Mouse (Mus musculus) naive thymus-derived CD4-positive, alpha-beta T cell, adult 2 months (primary cell): ENCODE data around the gene Gjc2.
"Not testable (repeated sequence)": the region's sequence is repeated elsewhere in the genome, so short reads cannot be mapped to it uniquely, and the experiment has no call there.

Experiments
- DNase-seq: peaks from one replicate; pipeline ENCODE4 v3.0.0-alpha.2; 2011; ENCODE audit warnings: low read depth

Gene Gjc2

DNA sequence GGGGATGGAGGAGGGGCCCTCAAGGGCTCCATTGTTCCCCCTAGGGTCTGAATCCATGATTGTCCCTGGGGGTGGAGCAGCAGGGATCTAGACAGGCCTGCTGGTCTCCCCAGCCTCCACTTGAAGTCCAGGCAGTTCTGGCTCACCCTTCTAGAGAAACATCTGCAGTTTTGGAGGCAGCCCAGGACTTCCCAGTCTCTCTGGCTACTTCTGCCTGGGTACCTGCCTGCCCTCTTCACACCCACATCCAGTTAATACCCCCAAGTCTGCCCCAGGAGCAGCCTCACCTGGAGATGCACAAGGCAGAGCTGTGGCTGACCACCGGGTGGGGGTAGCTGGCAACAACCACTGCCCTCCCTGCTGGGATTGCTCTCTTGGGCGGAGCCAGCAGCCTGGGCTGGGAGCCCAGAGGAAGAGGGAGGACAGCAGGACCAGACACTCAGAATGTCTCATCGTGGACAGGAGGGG is at the start of gene Gjc2:
Gene Gjc2 (minus strand): TSS at position 350 of the 468 bp plus-strand sequence.
- no peak for DNase-seq

- DNase-seq: no peak
These were observed 49.8 kb upstream of the Gjc2 start for GRCm38 (mm10) chr11:59232797-59233196.

- peak; percentile 73 for DNase-seq
These were observed 47.2 kb upstream of the Gjc2 start for GRCm38 (mm10) chr11:59230144-59230760.

DNA sequence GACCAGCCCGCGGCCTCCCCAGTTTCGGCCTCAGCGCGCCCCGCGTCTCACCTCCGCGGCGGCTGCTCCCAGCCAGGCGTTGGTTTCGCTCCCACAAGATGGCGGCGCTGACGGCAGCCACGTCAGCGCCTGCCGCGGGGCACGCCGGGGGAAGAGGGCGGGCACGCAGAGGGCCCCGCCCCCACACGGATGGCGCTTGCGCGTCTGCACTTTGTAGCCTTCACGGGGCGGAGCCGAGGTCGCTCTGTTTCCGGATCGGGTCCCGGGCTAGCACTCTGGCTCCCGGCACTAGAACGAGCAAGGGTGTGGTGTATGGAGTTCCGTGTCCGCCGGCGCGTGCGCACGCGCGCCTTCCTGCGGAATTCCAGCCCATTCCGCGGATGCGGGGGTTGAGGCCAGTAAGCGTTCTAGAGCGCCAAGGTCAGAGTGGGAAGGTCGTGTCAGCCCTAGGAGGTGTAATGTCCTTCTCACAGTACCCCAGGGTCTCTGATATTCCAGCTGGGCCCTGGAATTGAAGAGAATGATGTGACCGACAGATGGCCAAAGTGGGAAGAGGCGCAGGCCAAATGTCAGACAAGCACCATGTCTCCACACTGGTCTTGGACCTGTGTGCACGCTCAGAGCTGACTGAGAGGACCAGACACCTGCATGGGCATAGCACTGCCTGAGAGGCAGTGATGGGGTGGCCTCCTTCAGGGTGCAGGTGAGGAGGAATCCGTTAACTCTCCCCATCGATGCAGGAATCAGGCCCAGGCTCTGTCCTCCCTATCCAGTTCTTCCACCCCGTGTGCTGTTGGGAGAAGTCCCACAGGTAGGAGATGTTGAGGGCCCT is 45.3 kb upstream of the Gjc2 start, which contains the start of gene Arf1:
Gene Arf1 (minus strand): TSS at position 149 of the 832 bp plus-strand sequence.
- peak; percentile 98 for DNase-seq

DNA sequence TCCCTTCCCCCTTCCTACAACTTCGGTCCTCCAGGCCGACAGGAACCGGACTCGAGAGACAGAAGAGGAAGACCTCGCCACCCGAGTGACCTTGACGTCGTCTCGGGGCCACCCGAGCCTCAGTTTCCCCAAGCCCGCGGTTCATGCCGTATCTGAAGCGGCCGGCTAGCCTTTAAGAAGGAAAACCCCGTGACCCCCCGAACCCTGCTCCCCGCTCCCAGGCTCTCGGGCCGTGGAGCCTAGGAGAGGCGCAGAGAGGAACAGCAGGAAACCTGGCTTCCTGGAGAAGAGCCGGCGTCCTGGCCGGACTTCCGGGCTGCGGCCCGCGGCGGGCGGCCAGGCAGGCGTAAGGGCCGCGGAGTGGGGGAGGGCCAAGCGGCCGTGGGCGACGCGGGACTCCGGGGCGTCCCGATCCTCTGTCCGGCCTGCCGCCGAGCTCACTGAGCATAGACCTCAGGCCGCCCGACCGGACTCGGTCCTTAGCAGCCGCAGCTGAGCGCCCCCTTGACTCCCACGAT is 44.6 kb upstream of the Gjc2 start:
- no peak for DNase-seq

GRCm38 (mm10) chr11:59226787-59227603 is 44.0 kb upstream of the Gjc2 start:
- peak; percentile 39 for DNase-seq

- no peak for DNase-seq
These were observed 43.2 kb upstream of the Gjc2 start for GRCm38 (mm10) chr11:59226251-59226650.

DNA sequence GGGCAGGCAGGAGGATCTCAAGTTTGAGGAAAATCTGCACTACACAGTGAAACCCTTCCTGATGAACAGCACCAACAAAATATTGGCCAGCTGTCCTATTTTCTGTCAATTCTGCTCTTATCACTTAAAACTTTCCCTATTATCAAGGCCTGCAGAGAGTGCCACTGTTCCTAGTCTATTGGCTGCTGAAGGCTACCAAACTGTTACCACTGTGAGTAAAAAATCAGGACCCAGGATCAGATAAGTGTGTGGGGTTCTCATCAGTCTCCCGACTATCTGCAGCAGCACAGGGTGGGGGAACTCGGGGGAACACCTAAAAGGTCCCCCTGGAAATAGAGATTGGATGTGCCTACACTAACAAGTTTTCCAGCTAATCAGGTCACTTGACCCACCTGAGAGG is 42.2 kb upstream of the Gjc2 start:
- DNase-seq: no peak

DNA sequence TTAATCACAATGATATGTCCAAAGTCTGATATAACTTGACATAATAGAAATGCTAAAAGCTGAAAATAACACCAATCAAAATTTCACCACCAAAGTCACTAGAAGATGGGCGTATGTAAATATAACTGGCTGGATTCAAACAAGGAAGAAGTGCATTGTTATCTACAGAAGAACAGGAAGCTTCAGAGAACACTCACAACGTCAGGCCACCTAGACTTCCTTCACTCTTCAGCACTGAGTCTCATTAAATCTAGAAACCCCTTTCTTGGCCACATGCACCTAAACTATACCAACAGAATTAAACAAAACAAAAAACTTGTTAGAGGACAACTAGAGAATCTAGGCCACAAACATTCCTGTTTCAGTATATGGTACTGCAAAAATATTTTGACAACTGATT is 41.5 kb upstream of the Gjc2 start:
- peak; percentile 55 for DNase-seq

- DNase-seq: no peak
These were observed 41.0 kb upstream of the Gjc2 start for GRCm38 (mm10) chr11:59224025-59224424.

DNA sequence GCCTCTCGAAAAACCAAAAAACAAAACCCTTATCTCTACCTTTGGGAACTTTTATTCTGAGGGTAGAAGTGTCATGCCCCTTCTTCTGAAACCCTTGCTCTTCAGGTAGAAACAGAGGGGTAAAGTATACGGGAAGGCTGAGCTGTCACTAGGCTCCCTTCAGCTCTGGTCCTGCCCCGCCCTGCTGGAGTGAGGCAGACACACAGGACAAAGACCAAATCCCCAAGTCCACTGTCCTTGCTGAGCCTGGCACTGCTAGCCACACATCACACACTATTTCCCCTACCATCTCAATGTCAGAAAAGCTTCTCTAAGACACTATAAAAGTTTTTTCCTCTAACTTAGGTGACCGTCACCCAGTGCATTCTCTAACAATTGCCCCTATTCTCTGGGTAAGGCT is 39.3 kb upstream of the Gjc2 start:
- no peak for DNase-seq

DNA sequence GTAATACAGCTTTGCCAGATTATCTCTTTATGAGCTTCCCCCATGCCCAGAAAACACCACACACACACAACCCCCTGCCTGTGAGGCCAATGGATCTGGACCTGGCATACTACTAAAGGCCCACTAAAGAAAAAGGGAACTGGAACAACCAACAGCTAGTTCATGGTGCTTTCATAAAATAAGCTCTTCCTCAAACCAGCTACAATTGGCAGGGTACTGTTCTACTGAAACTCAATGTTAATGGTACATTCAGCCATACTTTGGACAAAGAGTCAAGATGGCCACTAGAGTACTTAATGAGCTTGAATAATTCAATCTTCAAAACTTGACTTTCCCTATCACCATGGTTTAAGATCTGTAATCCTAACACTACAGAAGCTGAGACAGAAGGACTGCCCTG is 38.6 kb upstream of the Gjc2 start:
- no peak for DNase-seq

GRCm38 (mm10) chr11:59219064-59219463 is 36.1 kb upstream of the Gjc2 start:
- DNase-seq: peak; percentile 72

GRCm38 (mm10) chr11:59218389-59218998 is 35.5 kb upstream of the Gjc2 start:
- DNase-seq: peak; percentile 12

GRCm38 (mm10) chr11:59216955-59217354 is 33.9 kb upstream of the Gjc2 start:
- no peak for DNase-seq

- no peak for DNase-seq
These were observed 30.0 kb upstream of the Gjc2 start for GRCm38 (mm10) chr11:59212892-59213494.

DNA sequence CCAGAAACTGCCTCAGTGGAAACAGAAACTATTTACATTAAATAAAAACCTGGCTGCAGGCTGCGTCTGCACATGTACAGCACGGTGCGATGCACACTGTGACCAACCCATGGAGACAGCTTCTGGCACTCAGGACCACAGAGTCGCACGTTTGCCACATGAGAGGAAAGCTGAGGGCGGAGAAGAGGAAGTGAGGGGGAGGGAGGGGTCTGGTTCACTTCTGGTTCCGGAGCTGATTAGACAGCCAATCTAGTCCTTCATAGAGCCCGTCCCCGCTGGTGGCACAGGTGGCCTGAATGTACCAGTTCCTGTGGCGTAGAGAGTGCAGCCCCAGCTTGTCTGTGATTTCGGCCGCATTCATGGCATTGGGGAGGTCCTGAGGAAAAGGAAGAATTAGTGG is 29.3 kb upstream of the Gjc2 start:
- peak; percentile 79 for DNase-seq

- not testable (repeated sequence) for DNase-seq
These were observed 28.5 kb upstream of the Gjc2 start for GRCm38 (mm10) chr11:59211561-59211960.

DNA sequence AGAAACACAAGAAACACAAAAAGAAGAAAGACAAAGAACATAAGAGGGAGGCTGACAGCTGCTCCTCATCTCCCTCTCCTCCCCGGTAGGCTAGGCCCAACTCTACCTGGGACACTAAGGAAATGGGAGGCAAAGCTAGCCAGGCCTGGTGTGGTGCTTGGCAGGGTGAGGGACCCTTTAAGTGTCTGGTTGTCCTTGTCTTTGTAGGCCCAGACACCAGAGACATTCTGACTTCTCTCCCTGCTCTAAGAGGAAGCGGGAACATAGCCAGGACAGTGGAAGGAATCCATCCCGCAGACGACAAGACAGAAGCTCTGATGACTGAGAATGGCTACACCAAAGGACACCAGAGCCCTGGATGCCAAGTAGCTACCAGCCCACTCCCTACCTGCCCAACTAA is 27.0 kb upstream of the Gjc2 start:
- peak; percentile 19 for DNase-seq

- DNase-seq: peak; percentile 24
These were observed 26.6 kb upstream of the Gjc2 start for GRCm38 (mm10) chr11:59209580-59209979.

DNA sequence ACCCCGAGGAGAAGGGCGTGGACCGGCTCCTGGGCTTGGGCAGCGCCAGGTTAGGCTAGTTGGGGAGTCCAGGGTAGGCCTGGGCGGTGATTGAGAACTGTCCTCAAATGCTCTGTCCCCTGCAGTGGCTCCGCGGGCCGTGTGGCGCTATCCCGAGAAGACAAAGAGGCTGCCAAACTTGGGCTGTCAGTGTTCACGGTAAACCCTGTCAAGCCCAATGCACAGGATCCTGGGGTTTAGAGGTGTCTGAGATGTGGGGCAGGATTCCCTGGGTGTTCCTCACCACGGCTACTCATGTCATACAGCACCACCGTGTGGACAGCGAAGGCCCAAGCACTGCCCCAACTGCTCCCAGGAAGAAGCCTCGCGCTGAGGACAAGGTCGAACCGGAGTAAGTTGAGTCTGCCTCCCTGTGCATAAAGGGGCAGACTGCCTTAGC is 26.0 kb upstream of the Gjc2 start:
- peak; percentile 64 for DNase-seq
